Mouse (Mus musculus) layer of hippocampus, postnatal 14 days (tissue): ENCODE results near the gene Map4k1. TPM values are rescaled to one million over a fixed set of nuclear protein-coding genes. Genes with fewer than 3 reads are reported as not detected.
A peak's percentile ranks its signal among the peaks of the same experiment; 100 is the strongest.

Experiments
- DNase-seq, 2 experiments: peaks; one replicate each; pipeline ENCODE4 v3.0.0; 2021 to 2022; ENCODE audit warnings: low spot score in 2 of 2, mixed read lengths in 1 of 2
- long read RNA-seq, 2 experiments: library from polyadenylated mRNA; stranded (forward); transcript quantifications; one replicate each; pipeline ENCODE4 v2.0.0; 2021
- total RNA-seq, 2 experiments: library from RNA; stranded (reverse); gene quantifications; 2 replicates each; pipeline ENCODE4 v1.2.3; 2021

Gene Map4k1
- 1 to 10 TPM; 2.7 to 4.1 TPM for total RNA-seq
- long read RNA-seq, experiment 1, partial matches to known transcripts = 1 of 6 reads
- long read RNA-seq, experiment 1, other reads (novel, unspliced or antisense) = 1 of 6 reads
- long read RNA-seq, experiment 2, partial matches to known transcripts = 3 of 6 reads
- long read RNA-seq, experiment 2, other reads (novel, unspliced or antisense) = 1 of 6 reads

DNA sequence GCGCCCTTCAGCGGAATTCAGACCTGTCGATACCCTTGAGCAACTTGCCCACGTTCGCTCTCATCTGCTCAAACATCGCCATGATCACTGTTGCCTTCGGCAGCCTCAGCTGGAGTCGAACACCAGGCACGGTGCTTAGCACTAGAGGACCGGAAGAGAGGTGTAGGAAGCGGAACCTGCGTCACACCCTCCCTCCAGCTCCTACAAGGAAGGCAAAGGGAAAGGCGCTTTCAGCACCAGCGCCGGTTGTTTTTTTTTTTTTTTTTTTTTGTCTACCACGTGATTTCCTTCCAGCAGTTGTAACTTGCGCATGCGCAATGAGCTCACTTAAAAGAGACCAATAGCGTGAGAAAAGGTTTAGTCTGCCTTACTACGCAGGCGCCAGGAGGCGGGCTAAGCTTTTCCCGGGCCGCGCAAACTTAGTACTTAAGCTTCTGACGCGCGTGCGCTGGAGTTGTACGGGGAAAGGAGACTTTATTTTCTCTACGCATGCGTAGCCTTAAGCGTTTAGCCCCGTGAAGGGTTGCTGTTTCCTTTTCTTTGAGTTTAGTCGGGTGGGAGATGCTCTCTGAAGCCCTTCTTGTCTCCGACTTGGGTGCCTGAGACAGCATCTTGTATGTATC lies at the start of gene Map4k1, which contains the start of gene Eif3k:
Gene Map4k1, plus strand, starts transcription at position 400 of the 623 bp plus-strand sequence.
Gene Eif3k, minus strand, starts transcription at position 214 of the 623 bp plus-strand sequence.
- peak; percentile 95 to 99 for DNase-seq

DNA sequence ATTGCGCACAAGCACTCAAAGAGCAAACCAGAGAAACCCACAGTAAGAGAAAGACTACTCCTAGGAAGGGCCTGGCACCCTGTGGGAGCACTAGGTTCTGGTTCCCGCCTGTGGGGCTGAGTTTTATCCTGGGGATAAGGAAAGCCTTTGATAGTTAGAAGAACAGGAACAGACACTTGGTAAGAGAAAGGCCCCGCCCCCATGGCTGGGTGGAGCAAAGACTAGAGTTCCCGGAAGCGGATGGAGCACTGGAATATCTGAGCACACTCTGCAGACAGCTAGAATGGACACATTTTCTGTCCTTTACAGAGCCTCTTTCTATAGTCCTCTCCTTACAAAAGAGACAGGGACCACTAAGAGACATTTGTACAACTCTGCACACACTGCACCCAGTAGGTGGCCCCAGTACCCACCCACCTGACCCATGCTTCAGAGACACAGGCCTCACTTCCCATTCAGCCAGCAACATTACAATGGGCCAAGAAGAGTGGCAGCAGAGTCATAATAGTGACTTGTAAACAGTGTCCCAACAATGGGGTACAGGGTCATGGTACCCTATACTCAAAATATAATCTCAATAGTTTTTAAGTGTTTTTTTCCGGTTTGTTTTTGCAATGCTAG lies 49.3 kb upstream of the Map4k1 start:
- no peak for DNase-seq

DNA sequence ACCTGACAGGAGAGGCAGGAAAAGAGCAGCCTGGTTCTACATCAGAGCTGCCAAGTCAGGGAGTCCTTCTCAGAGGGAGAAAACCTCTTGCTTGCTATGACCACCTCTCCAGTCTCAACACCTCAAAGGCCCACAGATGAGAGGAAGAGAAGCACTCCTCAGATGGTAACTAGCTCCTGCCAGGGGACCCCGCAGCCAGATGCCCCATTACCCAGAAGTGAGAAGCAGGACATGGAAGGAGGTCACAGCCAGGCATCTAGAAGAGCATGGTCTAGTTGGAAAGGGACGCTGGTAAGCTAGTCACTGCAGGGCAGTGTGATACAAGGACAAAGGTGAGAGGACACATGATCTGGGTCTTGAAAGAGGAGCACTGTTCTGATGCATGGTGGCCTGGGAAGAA lies 48.0 kb upstream of the Map4k1 start:
- DNase-seq = no peak

DNA sequence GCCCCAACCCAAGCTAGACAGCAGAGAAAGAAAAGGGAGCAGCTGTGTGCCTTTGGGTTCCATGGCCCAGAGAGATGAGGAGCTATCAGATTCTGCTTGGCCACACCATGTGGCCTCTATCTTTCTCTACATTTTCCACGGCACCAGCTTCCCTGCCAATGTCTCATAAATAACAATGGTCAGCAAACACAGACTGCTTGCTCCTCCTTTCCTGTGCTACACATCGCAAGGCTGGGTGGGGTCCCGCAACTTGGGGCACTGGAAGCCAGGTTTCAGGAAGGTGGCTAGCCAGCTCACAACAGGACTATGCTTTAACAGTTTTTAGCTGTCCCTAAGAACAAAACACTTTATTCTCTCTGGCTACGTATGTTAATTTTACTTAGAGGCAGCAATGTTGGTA lies 45.1 kb upstream of the Map4k1 start:
- DNase-seq = no peak

DNA sequence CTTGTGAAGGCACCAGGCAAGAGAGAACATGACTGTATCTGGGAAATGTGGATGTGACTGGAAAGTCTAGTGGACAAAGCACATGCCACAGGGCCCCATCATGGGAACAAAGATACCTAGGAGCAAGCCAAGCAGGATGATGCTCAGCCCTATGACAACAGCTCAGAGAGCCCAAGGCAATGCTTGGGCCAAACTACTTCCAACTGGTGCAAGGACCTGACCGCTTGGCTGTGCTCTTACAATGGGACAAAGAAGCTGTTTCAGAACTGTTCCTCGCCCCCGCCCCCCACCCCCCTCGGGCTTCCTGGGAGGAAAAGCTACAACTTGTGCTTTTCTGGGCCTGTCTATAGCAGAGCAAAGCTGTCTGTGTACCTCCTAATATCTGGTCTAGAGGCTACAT lies 43.2 kb upstream of the Map4k1 start:
- DNase-seq = no peak

DNA sequence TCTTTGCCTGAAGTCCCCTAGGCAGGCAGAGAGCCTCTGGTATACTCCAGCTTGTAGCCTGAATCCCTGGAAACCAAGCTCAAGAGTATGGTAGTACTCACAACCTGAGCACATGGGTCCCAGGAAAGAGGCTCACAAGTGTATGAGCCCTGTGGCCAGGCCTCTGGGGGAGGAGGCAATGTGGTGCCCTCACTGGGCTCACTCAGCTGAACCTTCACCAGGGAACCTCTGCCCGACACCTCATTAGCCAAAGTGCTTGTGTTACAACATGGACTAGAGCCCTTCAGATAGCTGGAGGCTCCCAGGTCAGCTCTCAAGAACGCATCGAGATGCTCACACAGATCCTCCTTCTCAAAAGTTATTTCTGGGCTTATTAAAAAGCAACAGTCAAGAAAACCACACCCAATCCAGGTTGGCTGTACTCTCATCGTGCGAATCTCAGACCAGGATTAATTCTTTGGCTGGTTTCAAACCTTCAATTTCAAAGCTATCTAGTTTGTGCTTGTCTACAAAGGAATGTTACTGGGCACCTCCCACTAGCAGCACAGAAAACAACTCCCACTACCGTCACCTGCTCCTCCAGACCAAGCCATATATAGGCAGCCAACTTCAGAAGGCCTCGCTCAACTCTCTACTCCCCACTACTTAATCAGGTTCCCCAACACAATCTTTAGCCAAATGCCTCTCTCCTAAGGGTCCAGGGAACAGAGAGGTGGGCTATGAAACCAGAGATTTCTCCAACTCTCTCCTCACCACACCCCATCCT lies 42.2 kb upstream of the Map4k1 start:
- no peak for DNase-seq

DNA sequence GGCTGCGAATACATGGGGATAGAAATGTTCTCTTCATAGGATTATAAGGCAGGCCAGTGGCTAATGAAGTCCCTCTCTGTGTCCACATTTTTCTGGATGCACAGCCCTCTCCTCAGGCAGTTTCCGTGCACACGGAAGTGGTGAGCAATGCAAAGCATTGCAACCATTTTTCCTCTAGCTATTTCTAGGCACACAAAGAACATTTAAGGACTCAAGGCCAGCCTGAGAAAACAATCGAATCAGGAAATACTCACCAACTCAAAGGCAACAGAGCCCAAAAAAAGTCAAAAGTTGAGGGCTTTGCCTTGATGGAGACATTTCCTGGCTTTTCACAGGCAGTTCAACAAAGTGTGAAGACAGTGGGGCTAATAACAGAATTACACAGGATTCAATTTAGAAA lies 40.7 kb upstream of the Map4k1 start:
- no peak for DNase-seq

DNA sequence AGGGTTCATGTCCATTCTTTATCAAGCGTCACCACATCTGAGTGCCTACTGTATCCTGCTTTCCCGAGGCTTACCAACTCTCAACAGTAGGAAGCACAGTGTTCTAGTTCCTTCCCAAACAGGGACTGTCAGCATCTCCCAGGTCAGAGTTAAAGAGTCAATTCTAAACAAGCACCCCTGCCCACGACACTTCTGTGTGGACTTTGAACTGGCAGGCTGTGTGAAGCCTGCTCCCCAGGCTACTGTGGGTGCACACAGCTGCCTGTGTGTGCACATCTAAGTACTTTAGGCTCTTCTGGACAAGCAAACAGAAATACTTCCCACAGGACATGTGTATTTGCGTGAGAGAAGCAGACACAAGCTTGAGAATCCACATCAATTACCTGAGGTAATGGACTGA lies 40.3 kb upstream of the Map4k1 start:
- no peak for DNase-seq

DNA sequence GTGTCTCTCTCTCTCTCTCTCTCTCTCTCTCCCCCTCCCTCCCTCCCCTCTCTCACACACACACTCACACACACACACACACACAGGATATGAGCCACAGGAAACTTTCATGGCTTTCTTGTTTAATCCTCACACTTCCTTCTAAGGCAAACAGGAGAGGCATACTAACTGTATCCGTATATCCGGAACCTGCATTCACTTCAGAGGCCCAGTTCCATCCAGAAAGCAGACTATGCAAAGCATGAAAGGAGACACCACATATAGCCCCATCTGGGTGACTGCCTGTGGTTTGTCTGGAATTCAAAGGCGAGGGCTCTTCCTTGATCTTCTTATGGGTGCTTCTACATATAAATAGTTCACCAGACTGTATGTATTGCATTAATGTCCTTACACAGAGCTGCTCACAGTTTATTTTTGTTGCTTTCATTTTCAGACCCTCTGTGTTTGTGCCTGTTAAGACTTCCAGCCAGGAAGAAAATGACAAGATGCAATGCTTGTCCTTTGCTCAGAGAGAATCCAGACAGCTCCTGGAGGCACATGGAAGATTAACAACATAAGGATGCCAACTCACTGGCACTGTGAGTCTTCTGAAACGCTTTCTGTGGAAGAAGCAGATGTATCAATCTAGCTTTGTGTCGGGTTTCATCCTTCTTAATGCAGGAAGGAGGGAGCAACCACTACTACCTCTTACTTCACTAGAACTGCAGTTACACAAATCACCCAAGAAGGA lies 38.2 kb upstream of the Map4k1 start:
- DNase-seq = peak in 1 of 2 experiments; percentile 47

DNA sequence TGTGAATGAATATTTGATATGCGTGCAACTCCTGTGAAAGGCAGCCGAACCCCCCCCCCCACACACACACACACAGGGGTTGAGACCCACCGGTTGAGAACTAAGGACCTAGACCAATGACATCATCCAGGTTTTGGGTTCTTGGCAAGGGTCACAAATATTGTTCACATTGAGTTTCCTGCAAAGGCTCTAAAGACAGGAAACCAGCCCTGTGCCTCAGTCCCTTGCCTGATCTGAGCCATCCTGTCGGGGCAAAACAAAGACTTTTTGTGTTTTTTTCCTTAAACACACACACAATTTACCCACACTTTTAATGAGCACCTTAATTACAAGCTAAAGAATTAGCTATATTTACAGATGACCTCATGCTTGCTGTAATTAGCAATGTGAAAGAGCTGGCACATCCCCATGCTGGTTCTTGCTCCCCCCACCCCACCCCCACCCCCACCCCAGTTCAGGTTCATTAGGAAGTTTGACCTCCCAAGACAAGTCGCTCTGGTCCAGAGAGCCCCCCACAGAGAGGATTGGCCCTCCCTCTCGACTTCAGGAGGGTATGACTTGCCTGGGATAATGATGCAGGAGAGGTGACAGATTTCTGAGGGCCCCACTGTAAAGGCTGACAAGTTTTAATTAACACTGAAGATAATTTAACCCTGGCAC lies 37.0 kb upstream of the Map4k1 start:
- DNase-seq = no peak

DNA sequence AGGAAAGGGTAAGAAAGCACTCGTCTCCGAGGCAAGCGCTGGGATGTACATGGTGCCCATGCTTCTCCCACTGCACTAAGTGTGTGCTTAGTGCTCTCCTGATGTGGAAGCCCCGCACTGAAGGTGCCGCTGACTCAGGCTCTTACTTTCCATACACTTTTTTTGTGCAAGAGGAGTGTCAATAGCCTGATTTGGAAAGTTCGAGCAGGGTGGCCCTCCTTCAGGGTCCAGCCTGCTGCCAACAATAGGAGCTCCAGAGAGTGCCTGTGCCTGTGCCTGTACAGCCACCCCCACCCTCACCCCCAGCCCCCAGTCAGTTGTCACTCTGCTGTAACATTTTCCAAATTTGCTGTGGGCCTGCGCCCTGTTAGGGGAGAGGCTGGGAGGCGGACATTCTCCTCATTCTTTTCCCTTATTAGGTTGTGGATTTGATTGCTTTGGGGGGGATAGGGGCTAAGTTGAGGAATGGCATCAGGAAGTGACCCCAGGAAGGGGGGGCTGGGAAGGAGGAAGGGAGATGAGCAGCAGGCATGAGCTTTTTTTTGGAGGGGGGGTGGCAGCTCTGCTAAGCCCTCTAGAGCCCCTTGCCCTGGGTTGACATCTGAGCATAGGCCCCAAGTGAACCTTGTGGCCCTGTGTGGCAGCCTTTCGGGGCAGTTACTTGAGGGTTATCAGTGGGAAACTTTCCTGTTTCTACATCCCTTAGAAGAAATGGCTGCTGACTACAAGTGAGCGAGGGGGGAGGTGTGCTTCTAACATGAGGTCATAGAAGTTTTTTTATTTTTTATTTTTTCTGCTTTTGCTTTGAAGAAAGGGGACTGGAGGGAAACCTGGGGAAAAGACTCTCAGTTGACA lies 36.2 kb upstream of the Map4k1 start:
- no peak for DNase-seq

DNA sequence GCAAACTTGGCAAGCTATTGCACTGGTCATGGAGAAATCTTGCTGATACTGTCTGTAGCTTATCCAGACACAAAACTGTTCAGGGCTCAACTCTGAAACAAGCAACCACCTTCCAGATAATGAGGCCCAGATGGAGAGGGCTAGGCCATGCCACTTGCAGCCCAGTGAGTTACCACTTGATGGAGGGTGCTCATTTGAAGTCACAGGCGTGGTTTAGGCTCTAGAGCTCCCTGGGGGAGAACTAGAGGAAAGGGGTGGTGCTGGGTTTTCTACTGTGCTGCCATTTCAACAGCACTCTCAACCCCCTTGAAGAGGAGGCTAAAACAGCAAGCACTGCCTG lies 35.6 kb upstream of the Map4k1 start:
- no peak for DNase-seq

DNA sequence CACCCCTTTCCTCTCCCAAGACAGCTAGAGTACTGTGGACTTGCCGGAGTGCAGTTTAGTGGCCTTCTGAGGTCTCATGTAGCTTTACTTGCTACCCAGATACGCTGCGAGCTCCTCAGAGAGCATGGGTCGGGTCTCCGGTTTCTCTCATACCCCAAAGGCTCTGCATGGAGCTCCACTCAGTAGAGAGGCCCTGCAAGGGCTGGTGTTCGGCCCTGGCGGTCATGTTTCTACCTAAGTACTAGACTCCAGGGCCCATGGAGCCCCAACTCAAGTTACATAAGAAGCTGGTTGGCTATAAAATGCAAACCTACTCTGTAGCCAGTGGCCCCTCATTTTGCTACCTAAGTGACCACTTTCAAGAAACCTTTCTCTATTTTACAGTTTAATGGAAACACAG lies 33.1 kb upstream of the Map4k1 start:
- no peak for DNase-seq

DNA sequence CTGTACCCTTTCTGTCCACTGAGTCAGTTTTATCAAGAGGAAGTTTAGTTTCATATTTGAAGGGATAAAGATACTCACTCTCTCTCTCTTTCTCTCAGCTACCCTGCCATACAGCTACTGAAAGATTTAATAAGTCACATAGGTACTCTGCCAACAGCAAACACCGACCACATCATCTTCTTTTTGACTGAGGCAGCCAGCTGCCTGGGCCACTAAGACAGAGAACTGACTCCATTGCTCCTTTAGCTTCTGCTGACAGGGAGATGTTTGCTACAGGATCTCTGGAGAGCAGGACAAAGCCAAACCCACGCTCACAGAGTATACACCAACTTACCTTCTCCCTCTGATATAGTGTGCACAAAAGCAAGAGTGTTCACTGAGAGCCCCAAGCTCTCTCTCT lies 32.6 kb upstream of the Map4k1 start:
- DNase-seq = no peak

DNA sequence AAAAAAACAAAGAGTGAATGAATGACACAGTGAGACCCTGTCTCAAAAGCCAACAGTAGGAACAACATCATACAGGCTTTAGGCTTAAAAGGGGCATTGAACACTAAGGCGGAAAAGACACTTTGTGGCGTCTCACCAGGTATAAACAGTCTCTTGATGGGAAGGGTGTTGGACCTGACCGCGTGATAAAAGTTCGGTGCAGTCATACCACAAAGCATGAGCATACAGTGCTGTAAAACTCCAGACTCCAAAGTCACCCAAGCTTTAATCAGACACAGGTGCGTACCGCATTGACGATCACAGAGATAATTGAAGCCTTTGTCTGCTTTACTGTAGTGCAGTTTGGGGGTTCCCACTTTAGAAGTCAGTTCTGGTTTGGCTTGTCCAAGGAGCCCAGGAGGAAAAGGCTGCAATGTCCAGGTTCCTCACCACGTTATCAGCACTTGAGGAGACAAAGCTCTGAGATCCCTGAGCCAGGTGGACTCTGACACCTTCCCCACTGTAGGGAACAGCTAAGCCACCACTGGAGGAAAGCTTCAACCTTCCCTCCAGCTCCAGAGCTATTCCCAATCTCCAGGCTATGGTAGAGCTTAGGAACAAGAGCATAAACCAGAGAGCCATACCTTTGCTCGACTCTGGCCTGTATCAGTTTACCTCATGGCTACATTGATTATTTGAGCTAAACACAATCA lies 31.4 kb upstream of the Map4k1 start:
- no peak for DNase-seq

DNA sequence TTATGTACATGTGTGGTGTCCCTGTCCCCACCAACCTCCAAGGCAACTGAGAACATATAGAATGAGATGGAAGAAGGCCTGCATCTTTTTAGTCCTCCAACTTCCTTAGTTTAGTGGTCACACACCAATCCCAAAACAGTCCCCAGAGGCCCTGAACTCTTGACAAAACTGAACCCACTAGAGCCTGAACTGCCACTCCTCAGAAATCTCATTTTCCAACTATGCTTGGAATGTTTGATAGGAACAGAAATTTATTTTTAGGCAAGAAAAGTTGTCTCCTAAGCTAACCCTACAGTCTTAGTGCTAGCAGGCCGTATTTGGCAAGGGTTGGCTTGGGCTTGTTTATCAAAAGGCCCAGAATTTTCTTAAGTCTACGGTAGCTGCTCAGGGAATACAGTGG lies 30.1 kb upstream of the Map4k1 start:
- DNase-seq = no peak

DNA sequence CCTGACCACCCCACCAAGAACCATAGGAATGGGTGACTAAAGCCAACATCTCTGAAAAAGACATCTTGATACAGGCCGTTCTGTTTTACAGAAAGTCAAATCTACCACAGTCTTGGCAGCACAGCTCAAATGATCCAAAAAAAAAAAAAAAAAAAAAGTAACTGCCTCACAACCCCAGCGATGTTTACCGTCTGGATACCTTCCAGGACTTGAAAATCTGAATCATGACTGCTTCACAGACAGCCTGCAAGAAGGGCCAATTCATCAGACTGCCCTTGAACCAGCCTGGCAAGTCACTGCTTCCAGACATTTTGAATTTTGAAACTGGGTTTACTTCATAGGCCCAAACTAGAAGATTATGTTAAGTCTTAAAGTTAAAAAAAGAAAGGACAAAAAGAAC lies 29.1 kb upstream of the Map4k1 start:
- no peak for DNase-seq

DNA sequence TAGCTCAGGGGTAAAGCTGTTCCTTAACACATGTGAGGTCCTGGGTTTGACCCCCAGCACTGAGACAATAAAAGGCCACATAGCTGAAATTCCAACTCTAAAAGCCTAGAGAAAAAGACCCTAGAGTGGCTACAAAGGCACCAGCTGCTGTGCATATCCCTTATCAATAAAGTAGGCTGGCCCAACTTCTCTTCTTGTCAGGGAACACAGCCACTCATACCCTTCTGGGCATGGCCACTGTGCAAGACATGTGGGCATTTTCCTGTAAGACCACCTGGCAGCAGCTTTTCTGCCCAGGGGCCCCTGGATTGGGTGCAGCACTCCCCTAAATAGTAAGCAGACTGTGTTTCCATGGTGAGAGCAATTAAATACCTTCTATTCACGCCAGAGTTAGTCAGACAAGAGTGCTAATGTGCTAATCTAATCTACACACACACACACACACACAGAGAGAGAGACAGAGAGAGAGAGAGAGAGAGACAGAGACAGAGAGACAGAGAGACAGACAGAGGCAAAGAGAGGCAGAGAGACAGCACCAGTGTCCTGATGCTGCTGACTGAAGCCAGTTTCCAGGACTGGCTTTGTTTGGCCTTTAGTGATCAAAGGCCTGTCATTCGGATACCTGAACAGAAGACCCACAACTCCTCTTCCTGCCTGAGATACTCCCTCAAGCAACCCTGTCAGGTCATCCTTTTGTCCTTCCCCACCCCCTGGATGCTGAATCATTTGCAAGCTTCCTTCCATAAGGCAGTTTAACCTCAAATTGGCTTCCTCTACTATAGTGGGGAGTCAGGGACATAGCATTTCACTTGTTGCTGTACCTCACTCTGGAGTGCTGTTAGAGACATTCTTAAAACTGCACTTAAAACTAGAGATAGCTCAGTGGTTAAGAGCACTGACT lies 28.1 kb upstream of the Map4k1 start:
- DNase-seq = peak in 1 of 2 experiments; percentile 5
